Mouse (Mus musculus) lung, adult 2 months (tissue): Measurements from ENCODE around the gene Prr36.

ENCODE experiments used
- CTCF ChIP-seq: fragments of 200-500 bp; IDR thresholded peaks from 2 replicates; pipeline ENCODE4 v1.5.1; 2011; ENCODE audit warnings: mild to moderate bottlenecking, low read length, control low read depth; ENCODE audit not compliant: insufficient read depth
- POLR2A ChIP-seq: fragments of 200-500 bp; IDR thresholded peaks from 2 replicates; pipeline ENCODE4 v1.6.1; 2011; ENCODE audit warnings: low read depth, mild to moderate bottlenecking, control low read depth, low read length, borderline replicate concordance; ENCODE audit errors: extremely low read depth

- no peak for TF ChIP-seq CTCF
- no peak for TF ChIP-seq POLR2A
Observed at GRCm38 (mm10) chr8:4259805-4260170, 42.5 kb upstream of the Prr36 start.
